Mouse (Mus musculus) c-Kit-negative CD71-positive TER-119-positive erythroid progenitor cells, embryonic 14.5 days (primary cell): ENCODE measurements at regions not wholly inside any gene's neighbourhood (a gene's known extent, or its start where the extent isn't known, plus 50 kb on each side); places are given as distances from the start of the nearest gene placed in this dataset.
A peak's percentile ranks its signal among the peaks of the same experiment; 100 is the strongest.

Source experiments
- DNase-seq: peaks from one replicate; pipeline ENCODE4 v3.0.0-alpha.2; 2013; ENCODE audit warnings: low read depth, low spot score

- no peak for DNase-seq
Observed at GRCm38 (mm10) chr1:121050695-121051495, 281.5 kb downstream of the Insig2 start.

GRCm38 (mm10) chr1:121051496-121052119 is 280.8 kb downstream of the Insig2 start:
- no peak for DNase-seq

GRCm38 (mm10) chr1:121052120-121052501 is 280.3 kb downstream of the Insig2 start:
- no peak for DNase-seq

- no peak for DNase-seq
Observed at GRCm38 (mm10) chr1:121053692-121054091, 278.7 kb downstream of the Insig2 start.

- no peak for DNase-seq
Observed at GRCm38 (mm10) chr1:121074569-121074968, 257.8 kb downstream of the Insig2 start.

- no peak for DNase-seq
Observed at GRCm38 (mm10) chr1:121082839-121083238, 249.6 kb downstream of the Insig2 start.

- DNase-seq, result no peak
Observed at GRCm38 (mm10) chr1:121085101-121085727, 247.2 kb downstream of the Insig2 start.

- DNase-seq, result no peak
Observed at GRCm38 (mm10) chr1:121087124-121087887, 245.1 kb downstream of the Insig2 start.

GRCm38 (mm10) chr1:121090628-121091027 is 241.8 kb downstream of the Insig2 start:
- no peak for DNase-seq

- peak; percentile 9 for DNase-seq
Observed at GRCm38 (mm10) chr1:121092870-121093269, 239.5 kb downstream of the Insig2 start.

- DNase-seq, result no peak
Observed at GRCm38 (mm10) chr1:121096551-121097550, 235.5 kb downstream of the Insig2 start.

- no peak for DNase-seq
Observed at GRCm38 (mm10) chr1:121111776-121112344, 220.5 kb downstream of the Insig2 start.

- no peak for DNase-seq
Observed at GRCm38 (mm10) chr1:121112464-121112863, 219.9 kb downstream of the Insig2 start.

- no peak for DNase-seq
Observed at GRCm38 (mm10) chr1:121116626-121117025, 215.8 kb downstream of the Insig2 start.

GRCm38 (mm10) chr1:121123436-121123835 is 209.0 kb downstream of the Insig2 start:
- no peak for DNase-seq

GRCm38 (mm10) chr1:121136284-121136683 is 196.1 kb downstream of the Insig2 start:
- no peak for DNase-seq

- DNase-seq, result no peak
Observed at GRCm38 (mm10) chr1:121136846-121137245, 195.5 kb downstream of the Insig2 start.

- DNase-seq, result no peak
Observed at GRCm38 (mm10) chr1:121144981-121145380, 187.4 kb downstream of the Insig2 start.

- no peak for DNase-seq
Observed at GRCm38 (mm10) chr1:121153476-121153875, 178.9 kb downstream of the Insig2 start.

GRCm38 (mm10) chr1:121154616-121155015 is 177.8 kb downstream of the Insig2 start:
- no peak for DNase-seq
